Mouse (Mus musculus) cerebellum, adult 8-10 months (tissue): ENCODE measurements at regions not wholly inside any gene's neighbourhood (a gene's known extent, or its start where the extent isn't known, plus 50 kb on each side); places are given as distances from the start of the nearest gene placed in this dataset.

Experiments
- DNase-seq: peaks from one replicate; pipeline ENCODE4 v3.0.0; 2022

GRCm38 (mm10) chr9:101546213-101546832 is 294.7 kb upstream of the Ppp2r3a start:
- DNase-seq, result no peak

GRCm38 (mm10) chr9:101518137-101518536 is 266.5 kb upstream of the Ppp2r3a start:
- no peak for DNase-seq

GRCm38 (mm10) chr9:101510807-101511206 is 259.2 kb upstream of the Ppp2r3a start:
- DNase-seq, result no peak

- no peak for DNase-seq
Measured at GRCm38 (mm10) chr9:101509196-101509595, 257.6 kb upstream of the Ppp2r3a start.

- DNase-seq, result no peak
Measured at GRCm38 (mm10) chr9:101507023-101507690, 255.6 kb upstream of the Ppp2r3a start.

GRCm38 (mm10) chr9:101501706-101502465 is 250.3 kb upstream of the Ppp2r3a start:
- no peak for DNase-seq

- DNase-seq, result no peak
Measured at GRCm38 (mm10) chr9:101501036-101501435, 249.4 kb upstream of the Ppp2r3a start.

GRCm38 (mm10) chr9:101498721-101499120 is 247.1 kb upstream of the Ppp2r3a start:
- no peak for DNase-seq

- DNase-seq, result no peak
Measured at GRCm38 (mm10) chr9:101495768-101496167, 244.2 kb upstream of the Ppp2r3a start.

- DNase-seq, result no peak
Measured at GRCm38 (mm10) chr9:101489013-101489412, 237.4 kb upstream of the Ppp2r3a start.

- DNase-seq, result no peak
Measured at GRCm38 (mm10) chr9:101476223-101476622, 224.6 kb upstream of the Ppp2r3a start.

GRCm38 (mm10) chr9:101473074-101473461 is 221.5 kb upstream of the Ppp2r3a start:
- DNase-seq, result no peak

- DNase-seq, result no peak
Measured at GRCm38 (mm10) chr9:101472101-101473073, 220.8 kb upstream of the Ppp2r3a start.

GRCm38 (mm10) chr9:101471665-101472064 is 220.1 kb upstream of the Ppp2r3a start:
- DNase-seq, result no peak

GRCm38 (mm10) chr9:101469756-101470155 is 218.2 kb upstream of the Ppp2r3a start:
- no peak for DNase-seq

- no peak for DNase-seq
Measured at GRCm38 (mm10) chr9:101464727-101465427, 213.3 kb upstream of the Ppp2r3a start.

GRCm38 (mm10) chr9:101458947-101459627 is 207.5 kb upstream of the Ppp2r3a start:
- DNase-seq, result no peak

GRCm38 (mm10) chr9:101458306-101458946 is 206.8 kb upstream of the Ppp2r3a start:
- DNase-seq, result no peak

GRCm38 (mm10) chr9:101446316-101446715 is 194.7 kb upstream of the Ppp2r3a start:
- no peak for DNase-seq

GRCm38 (mm10) chr9:101445764-101446163 is 194.2 kb upstream of the Ppp2r3a start:
- peak; percentile 38 for DNase-seq

GRCm38 (mm10) chr9:101445293-101445692 is 193.7 kb upstream of the Ppp2r3a start:
- no peak for DNase-seq
